Mouse (Mus musculus): Measurements from ENCODE around the gene Dcaf17. TPM values are rescaled to one million over a fixed set of nuclear protein-coding genes. Genes with fewer than 3 reads are reported as not detected.

Gene Dcaf17
- total RNA-seq, 2 experiments from 2014 or later: 4.4 to 5.0 TPM

GRCm38 (mm10) chr2:71046751-71047320, 8.3 kb upstream of the Dcaf17 start:
- intact Hi-C loops (cut with DNase I; ENCODE audit: low total_unique reads): no loop called here
- DNase-seq: no peak

- intact Hi-C loops (cut with DNase I; ENCODE audit: low total_unique reads): no loop called here
- DNase-seq: no peak
These were observed 6.2 kb upstream of the Dcaf17 start for GRCm38 (mm10) chr2:71048896-71049295.

- DNase-seq: no peak
- intact Hi-C loops (cut with DNase I; ENCODE audit: low total_unique reads): no loop called here
These were observed 4.6 kb upstream of the Dcaf17 start for GRCm38 (mm10) chr2:71050511-71050910.

- no peak for DNase-seq
- intact Hi-C loops (cut with DNase I; ENCODE audit: low total_unique reads): no loop called here
These were observed 412 bp upstream of the Dcaf17 start for GRCm38 (mm10) chr2:71054716-71055115.

GRCm38 (mm10) chr2:71056115-71056835, 1.1 kb downstream of the Dcaf17 start:
- intact Hi-C loops (cut with DNase I; ENCODE audit: low total_unique reads): no loop called here

GRCm38 (mm10) chr2:71071601-71072000, 16.5 kb downstream of the Dcaf17 start:
- DNase-seq: no peak
- intact Hi-C loops (cut with DNase I; ENCODE audit: low total_unique reads): no loop called here

More at GRCm38 (mm10) chr2:71056115-71056835, 1.1 kb downstream of the Dcaf17 start:
- DNase-seq: no peak

- intact Hi-C loops (cut with DNase I; ENCODE audit: low total_unique reads): no loop called here
- DNase-seq: no peak
These were observed 18.2 kb downstream of the Dcaf17 start for GRCm38 (mm10) chr2:71073330-71073729.

- intact Hi-C loops (cut with DNase I; ENCODE audit: low total_unique reads): no loop called here
- no peak for DNase-seq
These were observed 18.7 kb downstream of the Dcaf17 start for GRCm38 (mm10) chr2:71073828-71074227.

- DNase-seq: no peak
- intact Hi-C loops (cut with DNase I; ENCODE audit: low total_unique reads): no loop called here
These were observed 27.3 kb downstream of the Dcaf17 start for GRCm38 (mm10) chr2:71082416-71082815.

- DNase-seq: no peak
- intact Hi-C loops (cut with DNase I; ENCODE audit: low total_unique reads): no loop called here
These were observed 28.5 kb downstream of the Dcaf17 start for GRCm38 (mm10) chr2:71083454-71084193.

- DNase-seq: no peak
- intact Hi-C loops (cut with DNase I; ENCODE audit: low total_unique reads): no loop called here
These were observed 34.6 kb downstream of the Dcaf17 start for GRCm38 (mm10) chr2:71089766-71090165.

- intact Hi-C loops (cut with DNase I; ENCODE audit: low total_unique reads): no loop called here
- no peak for DNase-seq
These were observed 35.7 kb downstream of the Dcaf17 start for GRCm38 (mm10) chr2:71090660-71091445.

GRCm38 (mm10) chr2:71096170-71096569, 41.0 kb downstream of the Dcaf17 start:
- intact Hi-C loops (cut with DNase I; ENCODE audit: low total_unique reads): no loop called here
- DNase-seq: no peak

- no peak for DNase-seq
- intact Hi-C loops (cut with DNase I; ENCODE audit: low total_unique reads): no loop called here
These were observed 47.6 kb downstream of the Dcaf17 start for GRCm38 (mm10) chr2:71102621-71103291.

GRCm38 (mm10) chr2:71103292-71103680, 48.2 kb downstream of the Dcaf17 start:
- intact Hi-C loops (cut with DNase I; ENCODE audit: low total_unique reads): no loop called here
- no peak for DNase-seq

- intact Hi-C loops (cut with DNase I; ENCODE audit: low total_unique reads): no loop called here
- no peak for DNase-seq
These were observed 49.6 kb downstream of the Dcaf17 start for GRCm38 (mm10) chr2:71104696-71105095.

- intact Hi-C loops (cut with DNase I; ENCODE audit: low total_unique reads): no loop called here
- no peak for DNase-seq
These were observed 50.5 kb downstream of the Dcaf17 start for GRCm38 (mm10) chr2:71105469-71106215.

- intact Hi-C loops (cut with DNase I; ENCODE audit: low total_unique reads): no loop called here
These were observed 52.1 kb downstream of the Dcaf17 start for GRCm38 (mm10) chr2:71107225-71107624.

GRCm38 (mm10) chr2:71108541-71108940, 53.4 kb downstream of the Dcaf17 start:
- intact Hi-C loops (cut with DNase I; ENCODE audit: low total_unique reads): no loop called here
- DNase-seq: no peak

More at GRCm38 (mm10) chr2:71107225-71107624, 52.1 kb downstream of the Dcaf17 start:
- no peak for DNase-seq

Data from gastrocnemius, postnatal 14 days (tissue).